Mouse (Mus musculus): Measurements from ENCODE around the gene Zswim2. TPM values are rescaled to one million over a fixed set of nuclear protein-coding genes. Genes with fewer than 3 reads are reported as not detected.

Gene Zswim2
- not detected for polyA plus RNA-seq (2014; fragmentation: Illumina TruSeq; extraction: RNeasy Lipid Tissue Mini Kit (QIAGEN cat#74804); ENCODE audit: low read depth, low replicate concordance)

GRCm38 (mm10) chr2:83940931-83941361, at the start of gene Zswim2:
Zswim2 (minus strand) TSS chr2:83941228.

GRCm38 (mm10) chr2:83990253-83990652, 49.2 kb upstream of the Zswim2 start, which contains the start of gene Gm13691:
Gm13691 (plus strand) TSS chr2:83990553.

GRCm38 (mm10) chr2:83984443-83984842, 43.4 kb upstream of the Zswim2 start, which contains the start of gene Gm13697:
Gm13697 (plus strand) TSS chr2:83984743.

GRCm38 (mm10) chr2:83978633-83979032, 37.6 kb upstream of the Zswim2 start, which contains the start of gene Gm13694:
Gm13694 (plus strand) TSS chr2:83978933.

GRCm38 (mm10) chr2:83972823-83973222, 31.8 kb upstream of the Zswim2 start, which contains the start of gene Gm13696:
Gm13696 (plus strand) TSS chr2:83973123.

GRCm38 (mm10) chr2:83967013-83967412, 26.0 kb upstream of the Zswim2 start, which contains the start of gene Gm13695:
Gm13695 (plus strand) TSS chr2:83967313.

GRCm38 (mm10) chr2:83961203-83961602, 20.2 kb upstream of the Zswim2 start, which contains the start of gene Gm13693:
Gm13693 (plus strand) TSS chr2:83961503.

GRCm38 (mm10) chr2:83955393-83955792, 14.4 kb upstream of the Zswim2 start, which contains the start of gene Gm13698:
Gm13698 (plus strand) TSS chr2:83955693.

Other genes with a start within 250 kb of the Zswim2 start
- gene Itgav, start 216.8 kb downstream of the Zswim2 start, polyA plus RNA-seq (2014; fragmentation: Illumina TruSeq; extraction: RNeasy Lipid Tissue Mini Kit (QIAGEN cat#74804); ENCODE audit: low read depth, low replicate concordance): 170 TPM
- gene Fam171b, start 128.6 kb downstream of the Zswim2 start, polyA plus RNA-seq (2014; fragmentation: Illumina TruSeq; extraction: RNeasy Lipid Tissue Mini Kit (QIAGEN cat#74804); ENCODE audit: low read depth, low replicate concordance): 0.57 TPM
- not detected for gene Gm13698, start 14.5 kb upstream of the Zswim2 start, polyA plus RNA-seq (2014; fragmentation: Illumina TruSeq; extraction: RNeasy Lipid Tissue Mini Kit (QIAGEN cat#74804); ENCODE audit: low read depth, low replicate concordance)
- not detected for gene Gm13693, start 20.3 kb upstream of the Zswim2 start, polyA plus RNA-seq (2014; fragmentation: Illumina TruSeq; extraction: RNeasy Lipid Tissue Mini Kit (QIAGEN cat#74804); ENCODE audit: low read depth, low replicate concordance)
- gene Gm13695, start 26.1 kb upstream of the Zswim2 start, polyA plus RNA-seq (2014; fragmentation: Illumina TruSeq; extraction: RNeasy Lipid Tissue Mini Kit (QIAGEN cat#74804); ENCODE audit: low read depth, low replicate concordance): not detected
- not detected for gene Gm13696, start 31.9 kb upstream of the Zswim2 start, polyA plus RNA-seq (2014; fragmentation: Illumina TruSeq; extraction: RNeasy Lipid Tissue Mini Kit (QIAGEN cat#74804); ENCODE audit: low read depth, low replicate concordance)
- gene Gm13694, start 37.7 kb upstream of the Zswim2 start, polyA plus RNA-seq (2014; fragmentation: Illumina TruSeq; extraction: RNeasy Lipid Tissue Mini Kit (QIAGEN cat#74804); ENCODE audit: low read depth, low replicate concordance): not detected
- gene Gm13697, start 43.5 kb upstream of the Zswim2 start, polyA plus RNA-seq (2014; fragmentation: Illumina TruSeq; extraction: RNeasy Lipid Tissue Mini Kit (QIAGEN cat#74804); ENCODE audit: low read depth, low replicate concordance): not detected
- gene Gm13691, start 49.3 kb upstream of the Zswim2 start, polyA plus RNA-seq (2014; fragmentation: Illumina TruSeq; extraction: RNeasy Lipid Tissue Mini Kit (QIAGEN cat#74804); ENCODE audit: low read depth, low replicate concordance): not detected